Mouse (Mus musculus) liver, adult (tissue): Measurements from ENCODE around the gene Slc26a11.

ENCODE experiments used
- GATA4 ChIP-seq: IDR thresholded peaks from 2 replicates; pipeline ENCODE4 v1.6.1; 2014; ENCODE audit warnings: mild to moderate bottlenecking, low read length; ENCODE audit not compliant: insufficient replicate concordance

Gene Slc26a11

GRCm38 (mm10) chr11:119344178-119344577 is 11.2 kb upstream of the Slc26a11 start:
- TF ChIP-seq GATA4, result no peak

- TF ChIP-seq GATA4, result no peak
Measured at GRCm38 (mm10) chr11:119344865-119345264, 10.5 kb upstream of the Slc26a11 start.

GRCm38 (mm10) chr11:119347125-119347524 is 8.2 kb upstream of the Slc26a11 start:
- no peak for TF ChIP-seq GATA4

- no peak for TF ChIP-seq GATA4
Measured at GRCm38 (mm10) chr11:119352113-119352512, 3.2 kb upstream of the Slc26a11 start.

GRCm38 (mm10) chr11:119353946-119354345 is 1.4 kb upstream of the Slc26a11 start:
- no peak for TF ChIP-seq GATA4

- TF ChIP-seq GATA4, result no peak; the same call in 1 of the 2 replicates
Measured at GRCm38 (mm10) chr11:119354798-119355442, 437 bp upstream of the Slc26a11 start.

- TF ChIP-seq GATA4, result no peak
Measured at GRCm38 (mm10) chr11:119359089-119359488, 3.7 kb downstream of the Slc26a11 start.

- no peak for TF ChIP-seq GATA4
Measured at GRCm38 (mm10) chr11:119362769-119363533, 7.6 kb downstream of the Slc26a11 start.

- TF ChIP-seq GATA4, result no peak
Measured at GRCm38 (mm10) chr11:119363534-119364145, 8.3 kb downstream of the Slc26a11 start.

GRCm38 (mm10) chr11:119375425-119375824 is 20.1 kb downstream of the Slc26a11 start:
- no peak for TF ChIP-seq GATA4

GRCm38 (mm10) chr11:119377326-119377725 is 22.0 kb downstream of the Slc26a11 start:
- TF ChIP-seq GATA4, result no peak

- no peak for TF ChIP-seq GATA4
Measured at GRCm38 (mm10) chr11:119378551-119378950, 23.2 kb downstream of the Slc26a11 start.

- TF ChIP-seq GATA4, result no peak
Measured at GRCm38 (mm10) chr11:119381631-119382337, 26.4 kb downstream of the Slc26a11 start.

- TF ChIP-seq GATA4, result no peak
Measured at GRCm38 (mm10) chr11:119382338-119382850, 27.0 kb downstream of the Slc26a11 start.

GRCm38 (mm10) chr11:119384904-119385303 is 29.5 kb downstream of the Slc26a11 start:
- TF ChIP-seq GATA4, result no peak
